ENCODE assay signal across 14 mouse cellular contexts in genomic region chr4:128635451-128635850, GRCm38 (mm10). TPM values are rescaled to one million over a fixed set of nuclear protein-coding genes. Genes with fewer than 3 reads are reported as not detected.
DNase-seq lines count a peak whose midpoint lies in the region; ATAC-seq and TF ChIP-seq lines count a peak whose summit lies in the region.
"Had no signal": no experiment of that assay in that cellular context is flagged by ENCODE, and none has a peak within 500 bp of the region (broad histone marks: within the 10 kb centered on the region; RNA-seq: fewer than 3 reads in every experiment).

No protein-coding gene starts in this region.

- no peak overlapping the region for H3K9ac ChIP-seq in intestine, embryonic 14.5 days (ENCODE audit: low read length)
- no peak overlapping the region for H3K9ac ChIP-seq in intestine, postnatal 0 days (ENCODE audit: low read depth, low read length)
- H3K9ac ChIP-seq in kidney, embryonic 15.5 days = no peak overlapping the region
- H3K9ac ChIP-seq in limb, embryonic 14.5 days (ENCODE audit: low read depth, low read length, severe bottlenecking) = no peak overlapping the region
- H3K9ac ChIP-seq: heart, embryonic 13.5 days had no signal

- no peak overlapping the region for H3K4me3 ChIP-seq in intestine, embryonic 14.5 days (ENCODE audit: low read depth, low read length)
- no peak overlapping the region for H3K4me3 ChIP-seq in intestine, postnatal 0 days (ENCODE audit: low read depth, low read length)
- H3K4me3 ChIP-seq in kidney, embryonic 15.5 days (replicated peaks) = no peak overlapping the region
- H3K4me3 ChIP-seq in limb, embryonic 14.5 days (replicated peaks; ENCODE audit: low read length) = no peak overlapping the region
- H3K4me3 ChIP-seq: heart, embryonic 13.5 days; hindbrain, embryonic 10.5 days had no signal

- no peaks in the 10 kb centered on the region for H3K36me3 ChIP-seq in intestine, embryonic 14.5 days (ENCODE audit: control insufficient read depth, insufficient read depth, low read length)
- H3K36me3 ChIP-seq in intestine, postnatal 0 days (ENCODE audit: control insufficient read depth, insufficient read depth) = no peaks in the 10 kb centered on the region
- no peaks in the 10 kb centered on the region for H3K36me3 ChIP-seq in kidney, embryonic 15.5 days
- no peaks in the 10 kb centered on the region for H3K36me3 ChIP-seq in limb, embryonic 14.5 days (ENCODE audit: control insufficient read depth, insufficient read depth, low read length)
- H3K36me3 ChIP-seq: heart, embryonic 13.5 days; hindbrain, embryonic 10.5 days had no signal

- ATAC-seq in intestine, embryonic 14.5 days (replicated peaks; ENCODE audit: low FRiP score, low TSS enrichment, low read depth) = no peak
- ATAC-seq in intestine, postnatal 0 days = no peak
- ATAC-seq in granulocyte monocyte progenitor cell, adult 5-6 weeks (replicated peaks; ENCODE audit: poor library complexity, severe bottlenecking) = peak; percentile 36; the same call in 1 of the 2 replicates
- ATAC-seq in kidney, embryonic 15.5 days (replicated peaks; ENCODE audit: low FRiP score) = no peak
- peak; percentile 20; the same call in 1 of the 2 replicates for ATAC-seq in limb, embryonic 14.5 days (ENCODE audit: low FRiP score, low read depth)
- ATAC-seq: inflammation-experienced regulatory T-cells, adult 6 months; Patski had no signal

- H3K4me1 ChIP-seq in intestine, embryonic 14.5 days (replicated peaks; ENCODE audit: control insufficient read depth, insufficient read depth, low read length) = peaks cover 48% of the 10 kb centered on the region
- peaks cover 12% of the 10 kb centered on the region; the same call in 1 of the 2 replicates for H3K4me1 ChIP-seq in intestine, postnatal 0 days (replicated peaks; ENCODE audit: control insufficient read depth, insufficient read depth, low read length)
- H3K4me1 ChIP-seq in kidney, embryonic 15.5 days = peaks cover 46% of the 10 kb centered on the region
- peaks cover 29% of the 10 kb centered on the region for H3K4me1 ChIP-seq in limb, embryonic 14.5 days (ENCODE audit: control insufficient read depth, insufficient read depth, low read length)

- H3K27ac ChIP-seq in intestine, embryonic 14.5 days (ENCODE audit: low read depth) = peak overlapping the region; percentile 94
- no peak overlapping the region for H3K27ac ChIP-seq in intestine, postnatal 0 days (ENCODE audit: low read depth, low read length)
- H3K27ac ChIP-seq in kidney, embryonic 15.5 days = peak overlapping the region; percentile 89
- H3K27ac ChIP-seq in limb, embryonic 14.5 days (replicated peaks; ENCODE audit: low read depth, low read length) = no peak overlapping the region; the same call in 1 of the 2 replicates
- H3K27ac ChIP-seq: heart, embryonic 13.5 days; hindbrain, embryonic 10.5 days had no signal

- no peak for TF ChIP-seq CTCF in intestine, postnatal 0 days (IDR thresholded peaks at IDR 0.05; ENCODE audit: low read depth)

- no peaks in the 10 kb centered on the region for H3K9me3 ChIP-seq in intestine, embryonic 14.5 days (ENCODE audit: control insufficient read depth, low read length)
- H3K9me3 ChIP-seq in intestine, postnatal 0 days (ENCODE audit: control insufficient read depth) = no peaks in the 10 kb centered on the region
- H3K9me3 ChIP-seq in kidney, embryonic 15.5 days (replicated peaks) = no peaks in the 10 kb centered on the region
- H3K9me3 ChIP-seq in limb, embryonic 14.5 days (ENCODE audit: control insufficient read depth, low read length) = no peaks in the 10 kb centered on the region
- H3K9me3 ChIP-seq: heart, embryonic 13.5 days; hindbrain, embryonic 10.5 days had no signal

- 61% methylated on average over 7 of the region's 7 CpGs for WGBS in intestine, embryonic 14.5 days
- WGBS in intestine, postnatal 0 days = 48% methylated on average over 7 of the region's 7 CpGs
- WGBS in kidney, embryonic 15.5 days = 47% methylated on average over 7 of the region's 7 CpGs
- WGBS in limb, embryonic 14.5 days = 51% methylated on average over 7 of the region's 7 CpGs

- DNase-seq in intestine, embryonic 14.5 days (ENCODE audit: low spot score) = no peak
- peak; percentile 43 for DNase-seq in limb, embryonic 14.5 days (ENCODE audit: low spot score)
- no peak for DNase-seq in c-Kit-positive CD71-positive TER-119-positive erythroid progenitor cells, embryonic 14.5 days (ENCODE audit: low spot score)
- no peak for DNase-seq in retina, embryonic 14.5 days (ENCODE audit: low spot score)
- no peak for DNase-seq in testis, postnatal 14 days (ENCODE audit: low spot score)
- DNase-seq: B cell, adult 2 months; cerebellum, postnatal 25 days had no signal

- no peak for TF ChIP-seq POLR2A in limb, embryonic 14.5 days (IDR thresholded peaks at IDR 0.05; ENCODE audit: borderline replicate concordance, extremely low read depth, insufficient read depth, insufficient read length)

- no peaks in the 10 kb centered on the region for H3K27me3 ChIP-seq in intestine, embryonic 14.5 days (replicated peaks; ENCODE audit: control insufficient read depth, insufficient read depth, low read length)
- H3K27me3 ChIP-seq in intestine, postnatal 0 days (replicated peaks; ENCODE audit: control insufficient read depth, insufficient read depth, low read length) = no peaks in the 10 kb centered on the region
- H3K27me3 ChIP-seq in kidney, embryonic 15.5 days = no peaks in the 10 kb centered on the region
- H3K27me3 ChIP-seq in limb, embryonic 14.5 days (ENCODE audit: control insufficient read depth, insufficient read depth, low read length) = no peaks in the 10 kb centered on the region
- H3K27me3 ChIP-seq: heart, embryonic 13.5 days had no signal

- H3K4me2 ChIP-seq in intestine, embryonic 14.5 days (ENCODE audit: low read length) = no peak overlapping the region
- no peak overlapping the region for H3K4me2 ChIP-seq in intestine, postnatal 0 days (replicated peaks; ENCODE audit: low read depth)
- H3K4me2 ChIP-seq in kidney, embryonic 15.5 days = no peak overlapping the region
- H3K4me2 ChIP-seq in limb, embryonic 14.5 days (replicated peaks; ENCODE audit: low read depth, low read length, severe bottlenecking) = no peak overlapping the region
- H3K4me2 ChIP-seq: heart, embryonic 13.5 days had no signal

RNA-seq across cellular contexts. Expression of gene Tlr12, which starts 17.0 kb away (rescaled TPM):
- 0.65 and 1.2 TPM in 2 replicates for polyA plus RNA-seq in intestine, embryonic 14.5 days (2014; fragmentation: Nextera tagmentation; extraction: Ambion mirVana)
- 2.1 and 2.5 TPM in 2 replicates for polyA plus RNA-seq in intestine, postnatal 0 days (2015; fragmentation: Nextera tagmentation; extraction: Ambion mirVana)
- 0.82 and 2.3 TPM in 2 replicates for total RNA-seq in granulocyte monocyte progenitor cell, adult 5-6 weeks (2014; fragmentation: Nextera tagmentation)
- 0.13 TPM in 1 of 2 replicates, not detected in the other for total RNA-seq in granulocyte monocyte progenitor cell, adult 5-6 weeks (2017)
- 2.6 and 2.9 TPM in 2 replicates for polyA plus RNA-seq in kidney, embryonic 15.5 days (2015; fragmentation: Nextera tagmentation; extraction: Ambion mirVana)
- polyA plus RNA-seq in limb, embryonic 14.5 days (2012; rRNA removed) = 0.82 and 0.95 TPM in 2 replicates
- polyA plus RNA-seq in limb, embryonic 14.5 days (2014; fragmentation: Nextera tagmentation; extraction: Ambion mirVana) = 0.19 and 0.40 TPM in 2 replicates
- polyA plus RNA-seq: Patski had no signal

RNA-seq across cellular contexts. Expression of gene Phc2, which starts 19.1 kb away (rescaled TPM):
- 22.4 and 27.1 TPM in 2 replicates for polyA plus RNA-seq in intestine, embryonic 14.5 days (2014; fragmentation: Nextera tagmentation; extraction: Ambion mirVana)
- polyA plus RNA-seq in intestine, postnatal 0 days (2015; fragmentation: Nextera tagmentation; extraction: Ambion mirVana) = 22.9 and 25.4 TPM in 2 replicates
- 33.7 and 47.2 TPM in 2 replicates for total RNA-seq in granulocyte monocyte progenitor cell, adult 5-6 weeks (2014; fragmentation: Nextera tagmentation)
- total RNA-seq in granulocyte monocyte progenitor cell, adult 5-6 weeks (2017) = 8.7 and 17.5 TPM in 2 replicates
- polyA plus RNA-seq in kidney, embryonic 15.5 days (2015; fragmentation: Nextera tagmentation; extraction: Ambion mirVana) = 40.3 and 45.5 TPM in 2 replicates
- polyA plus RNA-seq in limb, embryonic 14.5 days (2012; rRNA removed) = 103 and 120 TPM in 2 replicates
- 69.8 and 73.7 TPM in 2 replicates for polyA plus RNA-seq in limb, embryonic 14.5 days (2014; fragmentation: Nextera tagmentation; extraction: Ambion mirVana)

RNA-seq across cellular contexts. Expression of gene Zscan20, which starts 25.6 kb away (rescaled TPM):
- polyA plus RNA-seq in intestine, embryonic 14.5 days (2014; fragmentation: Nextera tagmentation; extraction: Ambion mirVana) = 3.2 and 3.3 TPM in 2 replicates
- polyA plus RNA-seq in intestine, postnatal 0 days (2015; fragmentation: Nextera tagmentation; extraction: Ambion mirVana) = 0.87 and 1.0 TPM in 2 replicates
- 3.0 and 11.8 TPM in 2 replicates for total RNA-seq in granulocyte monocyte progenitor cell, adult 5-6 weeks (2014; fragmentation: Nextera tagmentation)
- 2.2 and 3.0 TPM in 2 replicates for total RNA-seq in granulocyte monocyte progenitor cell, adult 5-6 weeks (2017)
- 5.7 and 6.0 TPM in 2 replicates for polyA plus RNA-seq in kidney, embryonic 15.5 days (2015; fragmentation: Nextera tagmentation; extraction: Ambion mirVana)
- polyA plus RNA-seq in limb, embryonic 14.5 days (2012; rRNA removed) = 3.6 and 3.9 TPM in 2 replicates
- 4.2 and 4.3 TPM in 2 replicates for polyA plus RNA-seq in limb, embryonic 14.5 days (2014; fragmentation: Nextera tagmentation; extraction: Ambion mirVana)

Comparison
In these comparisons a context has a peak if more than half of its experiments do, and no peak if none do; other contexts are left out.
1. H3K27ac ChIP-seq: peak in intestine, embryonic 14.5 days (single experiment) and kidney, embryonic 15.5 days (single experiment); none in intestine, postnatal 0 days (single experiment) and limb, embryonic 14.5 days (single experiment).
2. ATAC-seq: peak in granulocyte monocyte progenitor cell, adult 5-6 weeks (single experiment) and limb, embryonic 14.5 days (single experiment); none in intestine, embryonic 14.5 days (single experiment), intestine, postnatal 0 days (single experiment) and kidney, embryonic 15.5 days (single experiment).